Mouse (Mus musculus): ENCODE data around the gene Slc2a1.

- TF ChIP-seq TAL1 (IDR thresholded peaks at IDR 0.05; ENCODE audit: low read length) (no peak), GATA1 (IDR thresholded peaks at IDR 0.05; ENCODE audit: low read length) (no peak)
Measured at GRCm38 (mm10) chr4:119119354-119119753, 10.8 kb downstream of the Slc2a1 start.
